Mouse (Mus musculus): Measurements from ENCODE around the gene Ankrd13a. TPM values are rescaled to one million over a fixed set of nuclear protein-coding genes. Genes with fewer than 3 reads are reported as not detected.

The Ankrd13a gene
- total and polyA plus RNA-seq, 2 experiments from 2014 or later: 23.8 to 42.8 TPM

GRCm38 (mm10) chr5:114799848-114800247, 25.4 kb downstream of the Ankrd13a start:
- H3K4me1 ChIP-seq (ENCODE audit: control insufficient read depth, insufficient read depth): peaks cover 17% of the 10 kb centered on the region
- no peak overlapping the region for H3K27ac ChIP-seq (ENCODE audit: low read depth)
- WGBS: 68% methylated on average over 11 of the region's 11 CpGs

GRCm38 (mm10) chr5:114801049-114801448, 26.6 kb downstream of the Ankrd13a start:
- no peak for DNase-seq (ENCODE audit: low spot score)
- Histone ChIP-seq H3K27ac (ENCODE audit: low read depth) (no peak overlapping the region), H3K27me3 (ENCODE audit: control insufficient read depth, insufficient read depth, low read length) (no peaks in the 10 kb centered on the region), H3K9me3 (replicated peaks; ENCODE audit: control insufficient read depth, low read length) (no peaks in the 10 kb centered on the region), H3K4me3 (ENCODE audit: low read depth, low read length) (no peak overlapping the region), H3K9ac (replicated peaks; ENCODE audit: low read depth, low read length) (no peak overlapping the region), H3K4me2 (ENCODE audit: low read depth, low read length) (no peak overlapping the region), H3K36me3 (replicated peaks; ENCODE audit: control insufficient read depth, insufficient read depth, low read length) (peaks cover 70% of the 10 kb centered on the region), H3K4me1 (ENCODE audit: control insufficient read depth, insufficient read depth) (peaks cover 7% of the 10 kb centered on the region)
- no peak for ATAC-seq (ENCODE audit: insufficient read depth, low read depth)
- 29% methylated on average over 8 of the region's 8 CpGs for whole genome bisulfite sequencing
- TF ChIP-seq EP300 (IDR thresholded peaks at IDR 0.05; ENCODE audit: low read depth) (no peak), CTCF (IDR thresholded peaks at IDR 0.05; ENCODE audit: low read depth) (no peak)

More at GRCm38 (mm10) chr5:114799848-114800247, 25.4 kb downstream of the Ankrd13a start:
- no peak for DNase-seq (ENCODE audit: low spot score)
- Histone ChIP-seq H3K9me3 (replicated peaks; ENCODE audit: control insufficient read depth, low read length) (no peaks in the 10 kb centered on the region), H3K4me2 (ENCODE audit: low read depth, low read length) (no peak overlapping the region), H3K36me3 (replicated peaks; ENCODE audit: control insufficient read depth, insufficient read depth, low read length) (peaks cover 70% of the 10 kb centered on the region), H3K9ac (replicated peaks; ENCODE audit: low read depth, low read length) (no peak overlapping the region), H3K4me3 (ENCODE audit: low read depth, low read length) (no peak overlapping the region), H3K27me3 (ENCODE audit: control insufficient read depth, insufficient read depth, low read length) (no peaks in the 10 kb centered on the region)
- ATAC-seq (ENCODE audit: insufficient read depth, low read depth): no peak
- TF ChIP-seq EP300 (IDR thresholded peaks at IDR 0.05; ENCODE audit: low read depth) (no peak), CTCF (IDR thresholded peaks at IDR 0.05; ENCODE audit: low read depth) (no peak)

GRCm38 (mm10) chr5:114801841-114802240, 27.4 kb downstream of the Ankrd13a start:
- no peaks in the 10 kb centered on the region for H3K9me3 ChIP-seq (replicated peaks; ENCODE audit: control insufficient read depth, low read length)
- no peak for DNase-seq (ENCODE audit: low spot score)
- H3K27ac ChIP-seq (ENCODE audit: low read depth): no peak overlapping the region
- peaks cover 68% of the 10 kb centered on the region for H3K36me3 ChIP-seq (replicated peaks; ENCODE audit: control insufficient read depth, insufficient read depth, low read length)
- no peaks in the 10 kb centered on the region for H3K27me3 ChIP-seq (ENCODE audit: control insufficient read depth, insufficient read depth, low read length)
- TF ChIP-seq CTCF (IDR thresholded peaks at IDR 0.05; ENCODE audit: low read depth): no peak
- no peak for TF ChIP-seq EP300 (IDR thresholded peaks at IDR 0.05; ENCODE audit: low read depth)
- H3K9ac ChIP-seq (replicated peaks; ENCODE audit: low read depth, low read length): no peak overlapping the region
- no peak overlapping the region for H3K4me3 ChIP-seq (ENCODE audit: low read depth, low read length)
- no peak overlapping the region for H3K4me2 ChIP-seq (ENCODE audit: low read depth, low read length)
- ATAC-seq (ENCODE audit: insufficient read depth, low read depth): no peak
- WGBS: 96% methylated on average over 6 of the region's 6 CpGs
- peaks cover 6% of the 10 kb centered on the region for H3K4me1 ChIP-seq (ENCODE audit: control insufficient read depth, insufficient read depth)

- H3K9ac ChIP-seq (replicated peaks; ENCODE audit: low read depth, low read length): no peak overlapping the region
- TF ChIP-seq CTCF (IDR thresholded peaks at IDR 0.05; ENCODE audit: low read depth): no peak
- TF ChIP-seq EP300 (IDR thresholded peaks at IDR 0.05; ENCODE audit: low read depth): no peak
- no peak for ATAC-seq (ENCODE audit: insufficient read depth, low read depth)
- no peak overlapping the region for H3K27ac ChIP-seq (ENCODE audit: low read depth)
- peaks cover 19% of the 10 kb centered on the region for H3K4me1 ChIP-seq (ENCODE audit: control insufficient read depth, insufficient read depth)
- 87% methylated on average over 13 of the region's 13 CpGs for WGBS
- H3K4me3 ChIP-seq (ENCODE audit: low read depth, low read length): no peak overlapping the region
- H3K36me3 ChIP-seq (replicated peaks; ENCODE audit: control insufficient read depth, insufficient read depth, low read length): peaks cover 55% of the 10 kb centered on the region
- no peaks in the 10 kb centered on the region for H3K9me3 ChIP-seq (replicated peaks; ENCODE audit: control insufficient read depth, low read length)
- no peak overlapping the region for H3K4me2 ChIP-seq (ENCODE audit: low read depth, low read length)
- DNase-seq (ENCODE audit: low spot score): no peak
- no peaks in the 10 kb centered on the region for H3K27me3 ChIP-seq (ENCODE audit: control insufficient read depth, insufficient read depth, low read length)
Observed at GRCm38 (mm10) chr5:114803231-114803630, 28.8 kb downstream of the Ankrd13a start.

- H3K36me3 ChIP-seq (replicated peaks; ENCODE audit: control insufficient read depth, insufficient read depth, low read length): peaks cover 48% of the 10 kb centered on the region
- H3K4me3 ChIP-seq (ENCODE audit: low read depth, low read length): no peak overlapping the region
- peaks cover 22% of the 10 kb centered on the region for H3K4me1 ChIP-seq (ENCODE audit: control insufficient read depth, insufficient read depth)
- TF ChIP-seq EP300 (IDR thresholded peaks at IDR 0.05; ENCODE audit: low read depth) (no peak), CTCF (IDR thresholded peaks at IDR 0.05; ENCODE audit: low read depth) (no peak)
- H3K9ac ChIP-seq (replicated peaks; ENCODE audit: low read depth, low read length): no peak overlapping the region
- H3K9me3 ChIP-seq (replicated peaks; ENCODE audit: control insufficient read depth, low read length): no peaks in the 10 kb centered on the region
- ATAC-seq (ENCODE audit: insufficient read depth, low read depth) (no peak), DNase-seq (ENCODE audit: low spot score) (no peak)
- H3K4me2 ChIP-seq (ENCODE audit: low read depth, low read length): no peak overlapping the region
- H3K27me3 ChIP-seq (ENCODE audit: control insufficient read depth, insufficient read depth, low read length): no peaks in the 10 kb centered on the region
- 94% methylated on average over 13 of the region's 13 CpGs for WGBS
- no peak overlapping the region for H3K27ac ChIP-seq (ENCODE audit: low read depth)
Observed at GRCm38 (mm10) chr5:114804335-114804734, 29.9 kb downstream of the Ankrd13a start.

GRCm38 (mm10) chr5:114804958-114805357, 30.5 kb downstream of the Ankrd13a start:
- Histone ChIP-seq H3K27me3 (ENCODE audit: control insufficient read depth, insufficient read depth, low read length) (no peaks in the 10 kb centered on the region), H3K4me2 (ENCODE audit: low read depth, low read length) (no peak overlapping the region), H3K4me3 (ENCODE audit: low read depth, low read length) (no peak overlapping the region), H3K9me3 (replicated peaks; ENCODE audit: control insufficient read depth, low read length) (no peaks in the 10 kb centered on the region), H3K27ac (ENCODE audit: low read depth) (peak overlapping the region; percentile 84), H3K36me3 (replicated peaks; ENCODE audit: control insufficient read depth, insufficient read depth, low read length) (peaks cover 41% of the 10 kb centered on the region), H3K4me1 (ENCODE audit: control insufficient read depth, insufficient read depth) (peaks cover 22% of the 10 kb centered on the region), H3K9ac (replicated peaks; ENCODE audit: low read depth, low read length) (no peak overlapping the region)
- 55% methylated on average over 3 of the region's 3 CpGs for WGBS
- TF ChIP-seq CTCF (IDR thresholded peaks at IDR 0.05; ENCODE audit: low read depth) (peak; percentile 44), EP300 (IDR thresholded peaks at IDR 0.05; ENCODE audit: low read depth) (no peak)
- DNase-seq (ENCODE audit: low spot score): peak; percentile 37
- no peak; the same call in 1 of the 2 replicates for ATAC-seq (ENCODE audit: insufficient read depth, low read depth)

Data from heart, postnatal 0 days (tissue).